Comparison of ENCODE assay signal across 8 mouse cellular contexts in the genomic region with DNA sequence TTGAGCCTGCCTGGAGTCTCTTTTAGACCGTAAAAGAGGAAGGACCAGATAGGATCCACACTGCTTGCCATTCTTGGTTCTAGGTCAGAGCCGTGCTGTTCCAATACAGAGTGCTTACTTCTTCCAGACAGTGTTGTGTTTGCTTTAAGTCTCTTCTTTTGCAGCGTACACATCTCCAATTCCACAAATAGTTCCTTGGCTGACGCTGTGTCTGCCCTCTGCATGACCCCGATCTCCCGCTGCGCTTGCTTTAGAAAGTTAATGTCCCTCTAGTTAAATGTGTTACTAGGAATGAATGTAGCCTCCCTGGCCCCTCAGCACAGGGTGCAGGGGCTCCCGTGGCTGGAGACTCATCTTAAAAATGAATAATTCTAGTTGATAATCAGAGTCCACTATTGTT.
DNase-seq lines count a peak whose midpoint lies in the region; ATAC-seq and TF ChIP-seq lines count a peak whose summit lies in the region.

No protein-coding gene starts in this region.

- TF ChIP-seq CTCF in forebrain, postnatal 0 days (IDR thresholded peaks at IDR 0.05; ENCODE audit: low read depth), result no peak

- H3K9me3 ChIP-seq in forebrain, embryonic 10.5 days, result no peaks in the 10 kb centered on the region
- H3K9me3 ChIP-seq in forebrain, postnatal 0 days (ENCODE audit: low read length), result no peaks in the 10 kb centered on the region
- no peaks in the 10 kb centered on the region for H3K9me3 ChIP-seq in limb, embryonic 11.5 days (ENCODE audit: control insufficient read depth, low read length)

- no peaks in the 10 kb centered on the region for H3K36me3 ChIP-seq in forebrain, embryonic 10.5 days (replicated peaks)
- no peaks in the 10 kb centered on the region for H3K36me3 ChIP-seq in forebrain, postnatal 0 days (ENCODE audit: insufficient read depth)
- no peaks in the 10 kb centered on the region for H3K36me3 ChIP-seq in limb, embryonic 11.5 days (ENCODE audit: control insufficient read depth, insufficient read depth, low read length)

- H3K27me3 ChIP-seq in forebrain, embryonic 10.5 days (ENCODE audit: poor library complexity, severe bottlenecking), result no peaks in the 10 kb centered on the region
- no peaks in the 10 kb centered on the region for H3K27me3 ChIP-seq in forebrain, postnatal 0 days (ENCODE audit: insufficient read depth, low read length)
- no peaks in the 10 kb centered on the region for H3K27me3 ChIP-seq in limb, embryonic 11.5 days (ENCODE audit: control insufficient read depth, insufficient read depth, low read length)

- no peak overlapping the region for H3K4me2 ChIP-seq in forebrain, postnatal 0 days (ENCODE audit: low read depth)
- no peak overlapping the region for H3K4me2 ChIP-seq in limb, embryonic 11.5 days (ENCODE audit: low read depth, severe bottlenecking)

- H3K27ac ChIP-seq in forebrain, embryonic 10.5 days, result peak overlapping the region; percentile 31
- no peak overlapping the region for H3K27ac ChIP-seq in forebrain, postnatal 0 days (ENCODE audit: low read depth, low read length)
- H3K27ac ChIP-seq in limb, embryonic 11.5 days (replicated peaks; ENCODE audit: low read depth, low read length), result no peak overlapping the region

- no peak; the same call in 1 of the 2 replicates for ATAC-seq in forebrain, postnatal 0 days
- no peak for ATAC-seq in limb, embryonic 11.5 days (ENCODE audit: insufficient number of reproducible peaks, low FRiP score, low TSS enrichment, low read depth)

- no peak overlapping the region for H3K4me3 ChIP-seq in forebrain, embryonic 10.5 days
- no peak overlapping the region for H3K4me3 ChIP-seq in forebrain, postnatal 0 days (ENCODE audit: low read depth, low read length)
- H3K4me3 ChIP-seq in limb, embryonic 11.5 days (ENCODE audit: low read depth, low read length), result no peak overlapping the region

- peaks cover 48% of the 10 kb centered on the region for H3K4me1 ChIP-seq in forebrain, embryonic 10.5 days
- H3K4me1 ChIP-seq in forebrain, postnatal 0 days (ENCODE audit: insufficient read depth), result no peaks in the 10 kb centered on the region
- H3K4me1 ChIP-seq in limb, embryonic 11.5 days (ENCODE audit: control insufficient read depth, insufficient read depth, low read length), result 0 out of 2 replicates have a peak, but pooled peaks cover 3% of the 10 kb centered on the region

- no peak overlapping the region for H3K9ac ChIP-seq in forebrain, postnatal 0 days
- H3K9ac ChIP-seq in limb, embryonic 11.5 days (ENCODE audit: low read length), result no peak overlapping the region

- DNase-seq in forebrain, embryonic 10.5 days (ENCODE audit: extremely low spot score, low spot score), result peak; percentile 39
- DNase-seq in forebrain, postnatal 0 days, result no peak
- peak; percentile 80 for DNase-seq in Muller cell, postnatal 12 days (ENCODE audit: inconsistent ontology term)
- peak; percentile 31 for DNase-seq in heart, postnatal 4 days
- DNase-seq in limb, embryonic 11.5 days (ENCODE audit: low spot score), result peak; percentile 52
- no peak for DNase-seq in thymus, postnatal 14 days
- no peak for DNase-seq in frontal cortex, adult 2 months (ENCODE audit: extremely low spot score in 1 of 2, low spot score in 1 of 2)
- no peak for DNase-seq in urinary bladder, adult 2 months (ENCODE audit: low spot score)

- 14% methylated on average over 8 of the region's 8 CpGs for WGBS in forebrain, embryonic 10.5 days
- WGBS in forebrain, postnatal 0 days, result 25% methylated on average over 8 of the region's 8 CpGs
- WGBS in limb, embryonic 11.5 days, result 18% methylated on average over 8 of the region's 8 CpGs

Comparison
In these comparisons a context has a peak if more than half of its experiments do, and no peak if none do; other contexts are left out.
1. DNase-seq: peak in forebrain, embryonic 10.5 days (single experiment), Muller cell, postnatal 12 days (single experiment), heart, postnatal 4 days (single experiment) and limb, embryonic 11.5 days (single experiment); none in forebrain, postnatal 0 days (single experiment), thymus, postnatal 14 days (single experiment), frontal cortex, adult 2 months (0 of 2) and urinary bladder, adult 2 months (single experiment).